1 mouse cellular context compared by ENCODE assay signal in the genomic region with DNA sequence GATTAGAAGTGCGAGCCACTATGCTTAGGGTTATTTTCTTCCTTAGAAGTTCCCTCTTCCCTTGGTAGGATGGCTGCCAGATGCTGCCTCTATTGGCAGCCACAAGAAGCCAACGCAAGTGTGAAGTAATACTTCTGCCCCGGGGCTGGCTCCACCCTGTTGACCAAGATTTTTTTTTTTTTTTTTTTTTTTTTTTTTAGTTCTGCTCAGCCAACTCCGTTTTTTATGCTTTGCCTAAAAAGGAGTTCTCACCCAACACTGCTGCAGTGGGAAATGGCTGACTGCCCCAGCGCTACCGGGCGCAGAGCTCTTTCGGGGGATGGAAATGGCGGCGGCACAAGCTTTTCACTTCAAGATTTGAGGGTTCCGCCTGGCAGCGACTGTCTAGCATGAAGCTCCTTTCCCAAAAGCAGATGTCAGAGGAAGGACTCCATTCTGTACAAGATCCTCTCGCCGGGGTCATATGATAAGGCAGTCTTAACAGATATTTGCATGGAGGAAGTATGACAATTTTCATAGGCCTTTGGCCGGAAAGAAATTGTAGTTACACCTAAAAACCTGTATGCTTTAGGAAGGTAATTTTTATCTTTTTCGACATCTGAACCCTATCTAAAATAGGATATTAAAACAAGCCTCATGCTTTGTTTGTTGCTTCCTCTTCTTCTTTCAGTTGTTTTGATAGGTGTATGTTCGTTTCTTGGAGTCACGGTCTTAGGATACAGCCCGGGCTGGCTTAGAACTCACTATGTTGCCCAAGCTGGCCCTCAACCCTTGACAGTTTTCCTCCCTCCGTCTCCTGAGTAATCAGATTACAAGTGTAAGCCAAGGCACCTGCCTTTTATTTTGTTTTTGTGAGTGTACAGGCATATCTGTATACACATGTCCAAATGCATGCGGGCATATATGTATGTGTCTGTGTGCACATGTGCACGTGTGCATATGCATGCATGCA.
TF ChIP-seq lines count a peak whose summit lies in the region.

No protein-coding gene starts in this region.

TF ChIP-seq in MEL, 35 proteins besides CTCF, POLR2A, EP300 and RAD21 (continued from another document):
- TF ChIP-seq KAT2A (conservative IDR thresholded peaks at IDR 0.05; ENCODE audit: low read depth, low read length) (no peak), ELF1 (IDR thresholded peaks at IDR 0.05; ENCODE audit: low read depth, low read length) (no peak), USF1 (IDR thresholded peaks at IDR 0.05; ENCODE audit: low read depth, low read length) (peak; percentile 69), MAFK (IDR thresholded peaks at IDR 0.05; ENCODE audit: borderline replicate concordance, low read depth, low read length) (no peak), MXI1 (IDR thresholded peaks at IDR 0.05; ENCODE audit: low read depth, low read length) (peak; percentile 31; the same call in 1 of the 2 replicates), POLR2AphosphoS2 (IDR thresholded peaks at IDR 0.05; ENCODE audit: low read length) (no peak), ZNF384 (IDR thresholded peaks at IDR 0.05; ENCODE audit: low read depth, low read length) (peak; percentile 89), BHLHE40 (IDR thresholded peaks at IDR 0.05; ENCODE audit: borderline replicate concordance, low read depth, low read length) (peak; percentile 40; the same call in 1 of the 2 replicates), GABPA (IDR thresholded peaks at IDR 0.05; ENCODE audit: low read depth, low read length) (no peak)
